In genomic region chr11:96202401-96203081, GRCm38 (mm10) we compare ENCODE assay signal across 20 mouse cellular contexts. TPM values are rescaled to one million over a fixed set of nuclear protein-coding genes. Genes with fewer than 3 reads are reported as not detected.
DNase-seq lines count a peak whose midpoint lies in the region; ATAC-seq and TF ChIP-seq lines count a peak whose summit lies in the region.
"Had no signal": no experiment of that assay in that cellular context is flagged by ENCODE, and none has a peak within 500 bp of the region (broad histone marks: within the 10 kb centered on the region; RNA-seq: fewer than 3 reads in every experiment).

No protein-coding gene starts in this region.

- H3K4me2 ChIP-seq in neural tube, embryonic 11.5 days (ENCODE audit: low read depth) = no peak overlapping the region
- H3K4me2 ChIP-seq: embryonic facial prominence, embryonic 13.5 days; heart, embryonic 11.5 days; hindbrain, embryonic 15.5 days; midbrain, embryonic 15.5 days had no signal

- no peaks in the 10 kb centered on the region for H3K4me1 ChIP-seq in kidney, adult 2 months (ENCODE audit: control insufficient read depth, insufficient read depth, low read length)
- H3K4me1 ChIP-seq in neural tube, embryonic 11.5 days (ENCODE audit: control insufficient read depth, insufficient read depth, low read length) = peaks cover 3% of the 10 kb centered on the region; the same call in 1 of the 2 replicates
- H3K4me1 ChIP-seq in cerebellum, adult 2 months (ENCODE audit: control insufficient read depth, insufficient read depth, low read length) = no peaks in the 10 kb centered on the region
- H3K4me1 ChIP-seq: embryonic facial prominence, embryonic 13.5 days; hindbrain, embryonic 15.5 days; midbrain, embryonic 15.5 days had no signal

- DNase-seq in embryo, embryonic 10.5 days (ENCODE audit: low spot score) = peak; percentile 61
- DNase-seq in embryo, embryonic 10 days (ENCODE audit: low spot score) = no peak
- peak; percentile 9 for DNase-seq in kidney, postnatal 10 days
- no peak for DNase-seq in kidney, adult 2 months
- DNase-seq in R1 (ENCODE audit: low read depth, low spot score) = peak; percentile 85
- DNase-seq in neural tube, embryonic 11.5 days (ENCODE audit: low spot score) = peak; percentile 58
- DNase-seq in cerebellum, adult 18-20 months = no peak
- DNase-seq in cerebellum, adult 2 months = no peak
- DNase-seq: cerebellum, postnatal 25 days; heart, postnatal 14 days; kidney, adult 8-10 months; lung, adult 2 months; lung, postnatal 36 days; right cerebral cortex, postnatal 25 days had no signal

- no peak overlapping the region for H3K27ac ChIP-seq in kidney, adult 2 months (ENCODE audit: insufficient read depth, low read depth, low read length)
- no peak overlapping the region for H3K27ac ChIP-seq in neural tube, embryonic 11.5 days (ENCODE audit: low read depth, low read length)
- no peak overlapping the region for H3K27ac ChIP-seq in cerebellum, adult 2 months (ENCODE audit: insufficient read depth, low read length)
- H3K27ac ChIP-seq: embryonic facial prominence, embryonic 13.5 days; hindbrain, embryonic 15.5 days; midbrain, embryonic 15.5 days; neural tube, embryonic 12.5 days had no signal

- no peak for TF ChIP-seq CTCF in kidney, adult 2 months (conservative IDR thresholded peaks at IDR 0.05; ENCODE audit: insufficient read depth, insufficient read length, low read depth, low read length)
- TF ChIP-seq CTCF in cerebellum, adult 2 months (IDR thresholded peaks at IDR 0.05; ENCODE audit: borderline replicate concordance, insufficient read depth, low read depth, low read length) = no peak

- ATAC-seq in neural tube, embryonic 11.5 days (ENCODE audit: insufficient read depth, low FRiP score, low TSS enrichment) = no peak
- ATAC-seq: midbrain, embryonic 15.5 days had no signal

- H3K27me3 ChIP-seq in kidney, adult 2 months (replicated peaks; ENCODE audit: control insufficient read depth, insufficient read depth, low read length) = peaks cover 24% of the 10 kb centered on the region
- peaks cover 94% of the 10 kb centered on the region for H3K27me3 ChIP-seq in neural tube, embryonic 11.5 days (ENCODE audit: control insufficient read depth, insufficient read depth, low read length)
- H3K27me3 ChIP-seq in cerebellum, adult 2 months (ENCODE audit: control insufficient read depth, insufficient read depth, low read length) = peaks cover 28% of the 10 kb centered on the region; the same call in 1 of the 2 replicates

- H3K4me3 ChIP-seq in kidney, adult 2 months (ENCODE audit: insufficient read depth, low read depth, low read length) = no peak overlapping the region
- H3K4me3 ChIP-seq in neural tube, embryonic 11.5 days (ENCODE audit: low read depth, low read length) = no peak overlapping the region
- no peak overlapping the region for H3K4me3 ChIP-seq in cerebellum, adult 2 months (replicated peaks; ENCODE audit: insufficient read depth, low read depth, low read length)
- H3K4me3 ChIP-seq: embryonic facial prominence, embryonic 13.5 days; hindbrain, embryonic 15.5 days; midbrain, embryonic 15.5 days had no signal

- H3K9me3 ChIP-seq in neural tube, embryonic 11.5 days (ENCODE audit: control insufficient read depth, low read length) = no peaks in the 10 kb centered on the region
- H3K9me3 ChIP-seq: embryonic facial prominence, embryonic 13.5 days; hindbrain, embryonic 15.5 days; midbrain, embryonic 15.5 days; neural tube, embryonic 12.5 days had no signal

- H3K36me3 ChIP-seq in kidney, adult 2 months (ENCODE audit: control insufficient read depth, insufficient read depth, low read length) = no peaks in the 10 kb centered on the region
- no peaks in the 10 kb centered on the region for H3K36me3 ChIP-seq in neural tube, embryonic 11.5 days (ENCODE audit: control insufficient read depth, insufficient read depth, low read length)
- H3K36me3 ChIP-seq: embryonic facial prominence, embryonic 13.5 days; hindbrain, embryonic 15.5 days; midbrain, embryonic 15.5 days; neural tube, embryonic 12.5 days had no signal

- TF ChIP-seq POLR2A in kidney, adult 2 months (IDR thresholded peaks at IDR 0.05; ENCODE audit: low read depth, low read length) = no peak
- no peak for TF ChIP-seq POLR2A in cerebellum, adult 2 months (IDR thresholded peaks at IDR 0.05; ENCODE audit: borderline replicate concordance, insufficient read depth, low read length)

- 5% methylated on average over 14 of the region's 14 CpGs for WGBS in kidney, adult 2 months
- 3% methylated on average over 14 of the region's 14 CpGs for WGBS in neural tube, embryonic 11.5 days
- WGBS in cerebellum, adult 2 months = 2% methylated on average over 14 of the region's 14 CpGs

- no peak overlapping the region for H3K9ac ChIP-seq in neural tube, embryonic 11.5 days (ENCODE audit: low read length)
- H3K9ac ChIP-seq: embryonic facial prominence, embryonic 13.5 days; hindbrain, embryonic 15.5 days; midbrain, embryonic 15.5 days; neural tube, embryonic 12.5 days had no signal

RNA-seq across cellular contexts. Expression of gene Hoxb13, which starts 8.4 kb away (rescaled TPM):
- not detected in 2 replicates for polyA plus RNA-seq in kidney, adult 2 months (2012; rRNA removed)
- polyA plus RNA-seq in neural tube, embryonic 11.5 days (2014; fragmentation: Nextera tagmentation; extraction: Ambion mirVana) = 0.33 and 0.35 TPM in 2 replicates
- polyA plus RNA-seq in cerebellum, adult 2 months (2012; rRNA removed) = not detected in 2 replicates
- polyA plus RNA-seq: embryonic facial prominence, embryonic 13.5 days; heart, embryonic 11.5 days; hindbrain, embryonic 15.5 days; lung, adult 2 months; midbrain, embryonic 15.5 days; stomach, embryonic 16.5 days had no signal

Comparison
In these comparisons a context has a peak if more than half of its experiments do, and no peak if none do; other contexts are left out.
1. DNase-seq: peak in embryo, embryonic 10.5 days (single experiment), kidney, postnatal 10 days (single experiment), R1 (single experiment) and neural tube, embryonic 11.5 days (single experiment); none in embryo, embryonic 10 days (single experiment), kidney, adult 2 months (single experiment), cerebellum, adult 18-20 months (0 of 2) and cerebellum, adult 2 months (0 of 2).